Mouse (Mus musculus) CD4-positive, CD25-positive, alpha-beta regulatory T cell (primary cell): ENCODE results near the gene Vmn2r66. TPM values are rescaled to one million over a fixed set of nuclear protein-coding genes. Genes with fewer than 3 reads are reported as not detected.

Experiments
- polyA plus RNA-seq: library from polyadenylated mRNA; unstranded; fragments of 100-300 nt; shearing (Covaris generic); gene quantifications from one replicate; pipeline ENCODE4 v1.2.1, GENCODE M21; 2017

Gene Vmn2r66
- 0.05 TPM for polyA plus RNA-seq

DNA sequence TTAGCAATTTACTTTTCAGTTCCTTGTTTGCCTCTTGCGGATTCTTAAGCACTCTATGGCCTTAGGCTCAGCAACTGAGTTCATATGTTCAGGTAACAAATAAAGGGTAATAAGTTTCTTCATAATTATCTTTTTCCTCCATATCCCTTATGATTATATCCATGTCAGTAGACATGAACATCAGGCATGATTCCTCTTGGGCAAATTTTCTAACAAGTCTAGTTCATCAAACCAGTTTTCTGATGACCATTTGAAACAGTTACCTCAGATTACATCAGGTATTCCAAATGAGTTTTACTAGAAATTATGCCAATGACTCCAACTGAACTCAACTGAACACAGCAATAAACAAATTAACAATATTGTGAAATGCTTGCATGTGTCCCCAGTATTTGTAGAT lies at the start of gene Vmn2r66:
TSS of gene Vmn2r66 (minus strand) at position 101 of the 400 bp plus-strand sequence.

DNA sequence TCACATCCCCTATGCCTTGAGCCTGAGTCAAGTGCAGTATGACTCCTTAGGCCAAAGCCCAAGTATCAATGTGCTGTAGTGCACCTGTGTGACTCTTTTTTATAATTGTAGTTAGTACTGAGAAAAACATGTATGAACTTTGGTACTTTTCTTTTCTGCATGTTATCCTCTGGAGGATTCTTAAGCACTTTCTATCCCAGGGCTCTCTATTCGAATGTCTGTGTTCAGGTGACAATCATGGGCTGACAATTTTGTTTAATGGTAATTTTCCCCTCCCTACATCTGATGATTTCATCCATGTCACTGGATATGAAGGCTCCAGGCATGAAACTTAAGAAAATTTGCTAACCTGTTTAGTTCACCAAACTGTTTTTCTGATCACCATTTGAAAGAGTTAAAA lies 48.1 kb downstream of the Vmn2r66 start, which contains the start of gene Vmn2r65:
TSS of gene Vmn2r65 (minus strand) at position 101 of the 400 bp plus-strand sequence.

Other genes starting within 250 kb of the Vmn2r66 start
- gene Olfr291, start 158.7 kb downstream of the Vmn2r66 start, polyA plus RNA-seq: not detected
- not detected for gene Vmn2r65, start 48.2 kb downstream of the Vmn2r66 start, polyA plus RNA-seq
- 0.04 TPM for gene Vmn2r67, start 143.7 kb upstream of the Vmn2r66 start, polyA plus RNA-seq
- gene Vmn2r68, start 225.5 kb upstream of the Vmn2r66 start, polyA plus RNA-seq: 0.06 TPM